Mouse (Mus musculus): ENCODE measurements around the gene Cadm4.

The Cadm4 gene
- long read RNA-seq, experiment 1, partial matches to known transcripts, result 0 of 3 reads
- long read RNA-seq, experiment 1, other reads (novel, unspliced or antisense), result 3 of 3 reads
- long read RNA-seq, experiment 2, partial matches to known transcripts, result 0 of 1 reads
- long read RNA-seq, experiment 2, other reads (novel, unspliced or antisense), result 1 of 1 reads

GRCm38 (mm10) chr7:24481474-24482207 is at the start of gene Cadm4:
Cadm4 (plus strand) TSS chr7:24482023.
- intact Hi-C loops (cut with DNase I), result no loop called here

GRCm38 (mm10) chr7:24435305-24435704 is 46.5 kb upstream of the Cadm4 start:
- intact Hi-C loops (cut with DNase I), result no loop called here

DNA sequence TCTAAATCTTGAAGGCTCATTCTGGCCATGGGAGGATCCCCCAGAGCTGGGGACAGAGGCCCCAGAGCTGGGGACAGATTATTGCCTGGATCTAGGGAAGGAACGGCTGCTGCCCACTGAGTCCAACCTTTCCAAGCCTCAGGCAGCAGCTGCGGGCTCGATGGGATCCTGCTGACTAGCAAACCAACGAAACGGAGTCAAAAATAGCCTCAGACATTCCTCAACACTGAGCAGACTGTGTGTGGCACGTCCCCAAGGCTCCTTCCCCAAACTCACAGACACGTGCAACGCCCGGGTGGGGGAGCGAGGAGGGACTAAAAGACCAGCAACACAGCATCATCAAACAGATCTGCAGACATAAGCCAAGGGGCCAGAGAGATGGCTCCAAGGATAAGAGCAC is 43.8 kb upstream of the Cadm4 start:
- intact Hi-C loops (cut with DNase I), result no loop called here

GRCm38 (mm10) chr7:24439191-24439590 is 42.6 kb upstream of the Cadm4 start:
- intact Hi-C loops (cut with DNase I), result no loop called here

DNA sequence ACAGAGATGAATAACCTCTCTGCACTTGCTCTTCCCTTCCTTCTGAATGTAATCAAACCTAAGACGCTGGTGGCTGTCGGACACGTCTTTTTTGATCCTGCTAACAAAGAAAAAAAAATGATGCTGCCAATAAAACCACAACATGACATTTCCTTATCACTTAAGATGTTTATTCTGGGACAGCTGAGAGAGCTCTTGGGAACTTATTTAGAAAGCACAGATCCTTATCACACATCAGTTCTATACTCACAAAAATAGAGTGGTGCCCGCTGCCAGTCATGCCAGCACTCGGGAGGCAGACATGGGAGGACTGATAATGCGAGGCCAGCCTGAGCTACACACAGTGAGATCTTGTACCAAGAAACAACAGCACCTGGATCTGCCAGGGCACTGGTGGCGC is 41.9 kb upstream of the Cadm4 start:
- intact Hi-C loops (cut with DNase I), result loop anchor here (5.0 kb wide), 1 partner anchor 37 kb away; no protein-coding TSS in a partner anchor

DNA sequence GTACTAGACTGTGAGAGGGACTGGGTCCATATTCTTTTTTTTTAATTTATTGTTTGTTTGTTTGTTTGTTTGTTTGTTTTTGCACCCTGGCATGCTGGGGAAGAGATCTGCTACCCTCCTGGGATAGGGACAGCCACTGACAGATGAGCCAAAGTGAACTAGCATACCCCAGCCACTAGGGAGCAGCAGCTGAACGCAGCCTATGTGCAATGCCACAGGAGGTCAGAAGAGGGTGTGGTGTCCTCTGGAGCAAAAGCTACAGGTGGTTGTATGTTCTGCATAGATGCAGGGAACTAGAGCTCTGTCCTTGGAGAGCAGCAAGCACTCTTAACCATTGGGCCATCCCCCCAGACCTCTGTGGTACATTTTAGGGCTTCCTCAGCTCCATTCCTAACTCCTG is 40.0 kb upstream of the Cadm4 start:
- intact Hi-C loops (cut with DNase I), result loop anchor here (5.0 kb wide), 1 partner anchor 36 kb away; no protein-coding TSS in a partner anchor

DNA sequence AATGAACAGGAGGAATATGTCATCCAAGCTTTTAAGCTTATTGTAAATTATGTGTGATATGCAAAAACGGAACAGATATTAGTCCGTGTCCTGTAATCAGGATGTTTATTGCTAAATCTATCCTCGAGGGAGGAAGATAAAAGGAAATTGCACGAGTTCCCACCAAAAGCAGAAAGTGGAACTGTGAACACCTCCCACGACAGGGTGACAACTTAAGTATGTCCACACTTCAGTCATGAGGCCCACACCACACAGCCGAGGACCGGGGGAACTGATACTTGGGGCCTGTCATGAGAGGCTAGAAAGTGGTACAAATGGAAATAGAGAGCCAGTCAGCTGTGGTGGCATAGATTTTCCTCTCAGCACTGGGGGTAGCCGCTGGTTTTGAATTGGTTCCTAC is 39.5 kb upstream of the Cadm4 start:
- intact Hi-C loops (cut with DNase I), result loop anchor here (5.0 kb wide), 1 partner anchor 35 kb away; no protein-coding TSS in a partner anchor

DNA sequence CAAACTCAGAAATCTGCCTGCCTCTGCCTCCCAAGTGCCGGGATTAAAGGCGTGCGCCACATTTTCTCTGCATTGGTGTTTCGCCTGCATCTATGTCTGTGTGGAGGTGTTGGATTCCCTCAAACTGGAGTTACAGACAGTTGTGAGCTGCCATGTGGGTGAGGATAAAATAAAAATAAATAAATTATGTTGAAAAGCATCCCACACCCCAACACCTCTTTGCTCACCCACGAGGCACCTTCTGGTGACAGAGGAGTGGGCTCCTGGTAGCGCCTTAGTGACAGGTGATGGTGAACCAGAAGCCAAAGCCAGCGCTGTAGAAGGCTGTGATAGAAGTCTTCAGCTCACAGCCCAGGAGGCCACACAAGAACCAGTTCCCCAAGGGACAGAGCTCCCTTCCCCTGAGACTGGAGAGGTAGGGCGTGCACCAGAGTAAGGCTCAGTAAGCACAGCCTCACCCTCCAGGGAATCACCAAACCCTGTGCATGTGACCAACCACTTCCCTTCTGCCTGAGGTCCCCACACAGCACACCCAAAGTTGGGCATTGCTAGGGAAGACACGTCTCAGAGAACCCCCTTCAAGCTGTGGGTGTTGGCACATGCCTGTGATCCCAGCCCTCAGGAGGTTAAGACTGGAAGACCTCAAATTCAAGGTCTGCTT is 36.4 kb upstream of the Cadm4 start:
- intact Hi-C loops (cut with DNase I), result no loop called here

DNA sequence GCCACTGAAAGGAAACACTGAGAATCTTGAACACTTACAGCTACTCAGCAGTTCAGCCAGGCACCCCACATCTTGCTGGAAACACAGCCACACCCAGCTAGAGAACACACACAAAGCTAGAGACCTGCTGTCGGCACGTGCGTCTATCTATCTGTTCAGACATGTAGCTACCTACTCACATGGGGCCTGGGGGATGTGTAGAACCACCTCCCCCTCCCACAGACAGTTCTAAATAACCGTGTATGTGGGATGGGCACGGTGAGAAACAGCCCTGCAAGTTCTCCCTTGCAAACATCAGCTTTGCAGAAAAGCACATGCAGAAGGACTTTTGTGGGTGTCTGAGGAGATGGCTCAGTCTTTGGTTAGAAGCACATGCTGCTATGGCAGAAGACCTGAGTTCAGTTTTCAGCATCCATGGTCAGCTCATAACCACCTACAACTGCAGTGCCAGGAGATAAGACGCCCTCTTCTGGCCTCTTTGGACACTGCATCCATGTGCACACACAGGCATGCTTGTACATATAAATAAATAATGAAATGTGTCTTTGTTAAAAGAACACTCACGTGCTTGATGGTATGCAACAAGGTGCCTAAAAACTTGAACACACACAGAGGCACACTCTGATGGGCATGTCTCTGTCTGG is 35.0 kb upstream of the Cadm4 start:
- intact Hi-C loops (cut with DNase I), result no loop called here

DNA sequence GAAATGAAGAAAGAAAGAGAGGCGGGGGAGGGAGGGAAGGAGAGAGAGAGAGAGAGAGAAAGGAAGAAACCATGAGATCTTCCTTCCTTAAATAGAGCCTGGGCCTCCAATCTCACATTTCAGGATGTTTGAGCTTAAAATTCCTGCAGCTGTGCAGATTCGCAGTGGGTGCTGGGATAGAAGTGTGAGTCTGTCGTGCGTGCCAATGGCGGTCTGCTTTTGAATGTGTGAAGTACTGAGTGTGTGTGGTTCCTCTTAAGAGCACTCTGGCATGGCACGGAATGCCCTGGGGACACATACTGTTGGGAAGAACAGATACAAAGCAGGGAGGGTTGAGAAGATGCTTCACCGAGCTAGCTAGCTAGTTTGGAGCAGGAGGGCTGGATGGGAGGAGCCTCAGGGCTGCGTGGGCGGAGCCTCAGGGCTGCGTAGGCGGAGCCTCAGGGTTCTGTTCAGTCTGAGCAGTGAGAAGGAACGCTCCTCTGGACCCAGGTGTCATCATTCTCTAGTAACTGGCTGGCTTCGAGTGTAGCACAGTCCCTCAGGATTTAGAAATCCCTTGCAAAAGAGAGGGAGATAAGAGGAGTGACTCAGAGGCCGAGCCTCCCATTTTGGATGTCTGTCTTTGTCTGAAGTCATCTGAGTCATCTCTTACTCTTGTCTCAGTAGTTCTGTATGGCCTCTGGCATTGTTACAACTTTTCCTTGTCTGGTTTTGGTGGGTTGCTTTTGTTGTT is 32.9 kb upstream of the Cadm4 start:
- intact Hi-C loops (cut with DNase I), result no loop called here

GRCm38 (mm10) chr7:24450585-24451017 is 31.2 kb upstream of the Cadm4 start:
- intact Hi-C loops (cut with DNase I), result no loop called here

DNA sequence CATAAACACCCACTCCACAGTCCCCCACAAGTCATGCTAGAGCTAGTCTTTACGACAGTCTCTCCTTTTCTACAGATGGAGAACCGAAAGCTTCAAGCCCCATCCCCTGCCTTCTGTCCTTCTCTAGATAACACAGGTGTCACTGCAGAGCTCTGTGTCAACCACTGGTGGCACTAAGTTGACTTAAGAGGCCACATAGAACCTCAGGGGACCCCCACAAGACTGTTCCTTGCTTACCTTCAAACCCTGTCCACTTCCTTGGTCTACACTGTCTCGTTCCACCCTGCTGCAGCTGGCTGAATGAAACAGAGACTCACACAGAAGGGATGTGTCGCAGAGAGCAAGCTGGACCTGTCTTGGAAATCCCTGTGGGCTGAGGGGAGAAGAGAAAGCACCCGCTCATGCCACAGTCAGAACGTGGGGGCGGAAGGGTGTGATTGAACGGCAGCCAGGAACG is 29.9 kb upstream of the Cadm4 start, which contains the start of gene Irgc1:
Gene Irgc1, minus strand, starts transcription at position 443 of the 457 bp plus-strand sequence.
- intact Hi-C loops (cut with DNase I), result no loop called here

DNA sequence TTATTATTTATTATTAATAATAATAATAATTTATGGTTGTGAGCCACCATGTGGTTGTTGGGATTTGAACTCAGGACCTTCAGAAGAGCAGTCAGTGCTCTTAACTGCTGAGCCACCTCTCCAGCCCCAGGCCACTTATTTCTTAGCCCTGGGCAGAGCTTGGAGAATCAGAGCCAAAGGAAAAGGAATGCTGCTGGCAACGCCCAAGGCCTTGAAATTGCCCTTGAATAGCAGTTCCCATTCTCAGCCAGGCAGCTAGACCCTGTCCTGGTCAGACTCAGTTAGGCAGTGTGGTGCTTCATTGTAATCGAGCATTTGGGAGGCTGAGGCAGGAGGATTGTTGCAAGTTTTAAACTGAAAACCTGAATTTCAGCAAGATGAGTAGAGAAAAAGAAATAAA is 27.6 kb upstream of the Cadm4 start:
- intact Hi-C loops (cut with DNase I), result no loop called here

DNA sequence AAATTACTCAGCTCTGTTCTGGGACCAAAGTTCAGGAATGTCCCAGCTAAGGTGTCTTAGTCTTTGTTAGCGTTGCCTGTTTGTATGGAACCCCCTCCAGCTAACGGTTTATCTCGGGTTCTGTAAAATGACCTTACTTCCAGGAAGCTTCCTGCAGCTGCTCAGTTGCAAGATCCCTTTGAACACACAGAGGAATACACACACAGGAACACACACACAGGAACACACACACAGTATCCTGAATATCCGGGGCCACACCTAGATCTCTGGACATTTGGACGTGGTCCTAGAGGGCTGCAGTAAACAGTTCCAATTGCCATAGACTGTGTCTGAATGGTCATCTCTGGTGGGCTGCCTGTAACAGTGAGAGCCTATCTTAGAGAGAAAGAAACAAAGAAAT is 26.1 kb upstream of the Cadm4 start:
- intact Hi-C loops (cut with DNase I), result no loop called here

DNA sequence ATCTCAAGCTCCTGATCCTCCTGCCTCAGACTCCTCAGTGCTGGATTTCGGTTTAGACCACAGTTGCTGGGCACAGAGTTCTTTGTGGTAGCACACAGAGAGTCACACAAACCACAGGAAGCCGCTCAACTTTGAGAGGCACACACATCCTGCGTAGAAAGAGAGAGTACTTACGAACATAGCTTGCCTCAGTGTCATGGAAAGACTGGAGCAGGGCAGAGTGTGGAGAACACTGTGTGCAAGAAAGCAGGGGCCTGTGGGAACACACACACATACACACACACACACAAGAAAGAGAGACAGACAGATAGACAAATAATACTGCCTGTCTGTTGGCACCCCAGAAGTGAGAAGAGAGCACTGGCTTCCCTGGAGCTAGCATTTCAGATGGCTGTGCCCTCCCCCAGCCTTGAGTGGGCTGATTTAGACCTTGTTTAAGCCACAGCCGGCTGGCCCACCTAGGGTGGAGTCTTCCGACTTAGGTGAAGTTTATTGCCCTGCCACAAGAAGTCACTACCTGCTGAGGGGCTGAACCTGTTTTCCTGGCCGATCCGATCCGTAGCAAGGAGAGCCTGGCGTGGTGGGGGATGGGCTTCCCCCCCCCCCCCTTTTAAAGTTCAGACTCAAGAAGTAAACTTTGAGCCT is 24.0 kb upstream of the Cadm4 start:
- intact Hi-C loops (cut with DNase I), result no loop called here

DNA sequence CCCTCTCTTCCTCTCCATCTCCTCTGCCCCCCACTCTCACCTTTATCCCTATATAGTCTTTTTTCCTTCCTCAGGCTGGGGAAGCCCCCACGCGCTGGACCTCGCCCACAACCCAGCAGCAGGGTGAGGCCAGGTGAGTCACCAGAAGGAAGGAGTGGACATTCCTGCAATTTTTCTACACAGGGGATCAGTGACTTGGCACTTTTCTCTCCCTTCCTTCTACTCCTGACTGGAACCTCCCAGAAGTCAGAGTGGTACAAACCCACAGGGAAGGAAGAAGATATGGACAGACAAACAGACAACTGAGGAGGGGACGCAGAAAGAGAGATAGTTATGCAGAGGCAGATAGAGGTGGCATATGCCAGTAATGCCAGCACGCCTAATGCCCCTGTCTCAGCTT is 22.4 kb upstream of the Cadm4 start:
- intact Hi-C loops (cut with DNase I), result no loop called here

DNA sequence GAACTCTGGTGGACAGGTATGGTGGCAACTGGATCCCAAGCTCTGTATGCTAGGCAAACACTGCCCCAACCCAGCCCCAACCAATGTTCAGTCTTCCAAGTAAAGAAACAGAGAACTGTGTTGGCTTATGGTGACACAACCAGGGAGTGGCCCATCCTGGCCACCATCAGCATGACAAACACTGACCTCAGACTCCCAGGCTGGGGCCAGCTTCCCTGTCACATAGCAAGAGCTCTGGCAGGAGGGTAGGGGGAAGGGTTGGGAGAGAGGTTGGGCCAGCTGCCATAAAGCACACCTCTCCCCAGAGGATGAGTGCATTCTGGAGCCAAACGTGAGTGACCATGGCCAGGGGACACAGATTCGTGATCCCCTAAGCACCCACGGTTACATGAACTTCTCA is 22.0 kb upstream of the Cadm4 start:
- intact Hi-C loops (cut with DNase I), result no loop called here

DNA sequence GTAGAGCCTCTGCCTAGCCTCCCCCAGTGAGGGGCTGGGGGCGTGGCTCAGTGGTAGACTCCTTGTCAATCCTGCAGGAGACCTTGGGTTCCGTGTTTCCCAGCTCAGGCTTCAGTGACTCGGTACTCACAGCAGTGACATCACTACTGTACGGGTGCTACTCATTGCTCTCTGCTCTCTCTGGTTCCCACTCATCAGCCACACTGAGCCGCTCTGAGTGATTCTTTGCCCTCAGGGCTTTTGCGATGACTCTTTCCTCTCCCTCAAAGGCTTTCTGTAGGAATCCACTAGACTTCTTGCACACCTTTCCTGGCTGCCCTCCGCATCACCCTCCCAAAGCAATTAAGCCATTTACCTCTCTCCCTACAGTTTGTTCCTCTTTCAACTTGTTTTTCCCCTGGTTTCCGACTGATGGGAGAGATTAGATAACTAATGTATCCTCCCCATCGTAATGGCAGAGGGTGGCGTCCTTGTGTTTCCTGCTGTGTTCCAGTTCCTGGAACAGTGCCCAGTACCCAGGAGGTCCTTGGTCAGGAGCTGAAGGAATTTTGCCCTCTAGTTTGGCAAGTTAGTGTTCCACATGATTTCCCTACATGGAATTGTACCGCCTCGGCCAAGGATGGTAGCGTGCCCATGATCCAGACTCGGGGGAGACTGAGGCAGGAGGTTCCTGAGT is 20.3 kb upstream of the Cadm4 start:
- intact Hi-C loops (cut with DNase I), result no loop called here

GRCm38 (mm10) chr7:24462388-24463319 is 19.2 kb upstream of the Cadm4 start, which contains the start of gene Plaur:
Plaur (plus strand) TSS chr7:24462484.
- intact Hi-C loops (cut with DNase I), result no loop called here

Measured in adrenal gland (tissue).